Mouse (Mus musculus) megakaryocyte progenitor cell, adult 5-6 weeks (primary cell): Measurements from ENCODE around the gene Tbc1d8. TPM values are rescaled to one million over a fixed set of nuclear protein-coding genes. Genes with fewer than 3 reads are reported as not detected.

Experiments used
- ATAC-seq: replicated peaks from 2 replicates; pipeline ENCODE4 v1.8.0; 2016; ENCODE audit warnings: mild to moderate bottlenecking, moderate TSS enrichment, inconsistent platforms; ENCODE audit not compliant: poor library complexity
- total RNA-seq, 2 experiments: library from RNA; stranded (forward) in 1 of 2; stranded (reverse) in 1 of 2; fragments of 157-497, 149-512 nt in 1 of 2; fragments of 200-1000 nt in 1 of 2; gene quantifications; 2 replicates each; pipeline versions ENCODE4 v1.2.3 to v1.2.4; 2015 to 2017

Gene Tbc1d8
- total RNA-seq, 2 experiments from 2014 or later, result 15.9 to 27.7 TPM

- no peak for ATAC-seq
These were observed 79.3 kb downstream of the Tbc1d8 start for GRCm38 (mm10) chr1:39399228-39399627.

DNA sequence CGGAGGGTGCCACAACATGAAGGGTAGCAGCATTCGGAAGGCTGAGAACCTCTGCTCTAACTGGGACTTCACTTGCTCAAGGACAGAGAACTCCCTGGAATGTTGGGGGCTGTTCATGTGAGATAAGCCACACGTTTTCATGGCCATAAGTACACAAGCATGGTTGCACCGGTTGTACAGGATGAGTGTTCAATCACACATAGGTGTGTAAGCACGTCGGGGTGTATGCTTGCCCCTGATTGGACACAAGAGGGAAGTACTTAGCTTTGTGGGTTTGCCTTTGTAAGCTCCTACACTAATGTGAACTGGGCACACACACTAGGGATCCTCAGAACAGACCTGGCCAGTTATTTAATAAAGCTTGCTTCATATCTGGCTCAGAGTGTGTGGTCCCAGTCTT, 80.3 kb downstream of the Tbc1d8 start:
- no peak for ATAC-seq

DNA sequence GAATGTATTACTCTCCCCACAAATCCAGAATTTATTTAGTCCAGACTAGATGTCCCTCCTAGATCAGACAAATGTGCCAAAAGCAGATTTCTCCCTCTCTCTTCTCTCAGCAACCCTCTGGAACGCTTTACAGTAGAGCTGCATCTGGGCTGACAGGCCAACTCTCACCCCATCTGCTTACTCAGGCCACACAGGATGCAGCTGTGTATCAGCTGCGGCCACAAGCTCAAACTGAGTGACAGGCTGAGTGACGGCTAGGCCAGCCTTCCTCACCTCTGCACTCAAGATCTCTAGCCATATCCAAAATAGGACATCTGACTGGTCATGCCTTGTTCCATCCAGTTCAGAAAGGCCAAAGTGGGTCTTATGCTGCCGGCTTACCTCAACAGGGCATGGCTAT, 82.2 kb downstream of the Tbc1d8 start:
- ATAC-seq, result peak; percentile 81

DNA sequence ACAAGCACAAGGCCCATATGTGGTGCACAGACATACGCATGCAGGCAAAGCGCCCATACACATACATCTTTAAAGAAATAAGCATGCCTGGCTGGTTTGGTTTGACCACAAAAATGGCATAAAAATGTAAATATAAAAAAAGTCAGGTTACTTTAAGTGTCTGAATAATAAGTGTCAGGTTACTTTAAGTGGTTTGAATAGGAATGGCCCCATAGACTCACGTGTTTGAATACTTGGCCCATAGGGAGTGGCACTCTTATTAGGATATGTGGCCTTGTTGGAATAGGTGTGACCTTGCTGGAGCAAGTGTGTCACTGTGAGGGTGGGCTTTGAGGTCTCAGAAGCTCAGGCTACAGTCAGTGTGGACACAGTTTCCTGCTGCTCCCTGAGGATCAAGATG, 83.9 kb downstream of the Tbc1d8 start:
- no peak for ATAC-seq

DNA sequence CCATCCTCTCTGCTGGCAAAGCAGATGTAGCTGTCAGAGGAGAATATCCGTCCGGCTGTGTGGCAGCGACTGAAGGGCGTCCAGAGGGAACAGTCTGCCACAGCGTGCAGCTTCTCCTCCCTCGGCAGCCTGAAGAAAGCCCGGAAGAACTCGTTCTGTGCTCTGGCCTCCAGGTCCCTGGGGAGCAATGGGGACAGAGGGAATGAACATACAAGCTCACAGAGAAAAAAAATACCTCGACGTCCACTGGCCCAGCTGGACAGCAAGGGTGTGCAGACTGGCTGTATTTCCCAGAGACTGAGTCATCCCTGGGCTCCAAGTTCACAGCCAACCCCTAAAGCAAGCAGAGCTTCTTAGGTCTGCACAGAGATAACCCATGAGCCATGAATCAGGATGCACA, 84.5 kb downstream of the Tbc1d8 start:
- ATAC-seq, result no peak

DNA sequence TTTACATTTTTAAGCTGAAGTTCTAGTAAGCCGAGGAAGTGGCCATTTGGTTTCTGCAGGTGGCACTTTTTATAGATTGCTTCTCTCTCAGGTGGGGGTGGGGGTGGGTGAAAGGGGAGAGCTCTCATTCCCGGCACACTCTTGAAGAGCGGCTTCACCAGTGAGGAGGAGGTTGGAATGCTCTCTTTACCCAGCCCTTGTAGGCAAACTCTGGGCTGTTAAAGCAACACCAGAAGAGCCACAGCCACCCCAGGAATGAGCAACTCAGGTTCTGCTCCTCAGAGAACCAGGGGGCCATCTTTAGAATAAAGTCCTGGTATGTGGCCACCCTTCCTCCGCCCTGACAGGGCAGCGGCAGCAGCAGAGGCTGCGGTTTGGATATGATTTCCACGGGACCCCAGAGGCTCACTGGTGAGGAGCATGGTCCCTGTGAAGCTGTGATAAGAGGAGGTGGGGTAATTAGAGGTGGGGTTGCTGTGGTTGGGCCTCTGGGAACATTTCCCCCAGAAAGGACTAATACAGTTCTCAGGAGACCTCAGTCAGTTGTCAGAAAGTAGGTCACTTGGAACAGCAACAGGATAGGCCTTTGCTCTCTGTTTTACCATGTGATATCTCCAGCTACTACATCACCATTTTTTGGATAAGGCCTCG, 85.2 kb downstream of the Tbc1d8 start:
- ATAC-seq, result peak; percentile 71

- peak; percentile 56 for ATAC-seq
These were observed 86.4 kb downstream of the Tbc1d8 start for GRCm38 (mm10) chr1:39392189-39392588.

- ATAC-seq, result no peak
These were observed 86.9 kb downstream of the Tbc1d8 start for GRCm38 (mm10) chr1:39391652-39392051.

DNA sequence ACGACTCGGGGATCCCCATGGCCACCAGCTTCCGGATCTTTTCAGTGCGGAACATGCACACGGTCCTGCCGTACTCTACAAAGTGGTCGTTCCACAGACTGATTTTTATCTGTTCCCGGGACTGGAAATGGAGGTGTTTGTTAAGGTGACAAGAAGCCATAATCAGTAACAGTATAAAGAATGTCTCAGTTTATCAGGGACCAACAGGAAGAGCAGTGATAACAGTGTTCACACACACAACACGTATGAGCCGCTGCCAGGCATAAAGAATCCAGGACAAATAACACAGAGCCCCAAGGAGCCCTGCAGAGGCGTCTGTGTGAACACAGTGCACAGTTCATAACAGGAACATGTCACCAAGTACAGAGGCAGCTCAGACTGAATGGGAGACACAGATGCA, 89.2 kb downstream of the Tbc1d8 start:
- ATAC-seq, result 0 out of 2 replicates have a peak, but pooled peaks have one; percentile 15

DNA sequence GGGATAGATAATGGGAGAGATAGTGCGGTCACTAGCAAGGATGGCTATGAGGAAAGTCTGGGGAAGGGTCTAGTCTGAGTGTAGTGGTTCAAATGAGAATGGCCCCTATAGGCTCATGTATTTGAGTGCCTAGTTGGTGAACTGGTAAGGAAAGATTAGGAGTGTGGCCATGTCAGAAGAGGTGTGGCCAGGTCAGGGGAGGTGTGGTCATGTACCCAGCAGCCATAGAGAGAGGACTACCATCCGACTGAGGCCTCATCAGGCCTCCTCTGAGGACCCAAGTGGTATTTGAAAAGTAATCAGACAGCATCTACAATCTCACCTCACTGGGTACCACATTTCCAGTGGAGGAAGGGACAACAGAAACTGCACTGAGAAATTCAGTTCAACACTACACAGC, 90.4 kb downstream of the Tbc1d8 start:
- 0 out of 2 replicates have a peak, but pooled peaks have one; percentile 16 for ATAC-seq

DNA sequence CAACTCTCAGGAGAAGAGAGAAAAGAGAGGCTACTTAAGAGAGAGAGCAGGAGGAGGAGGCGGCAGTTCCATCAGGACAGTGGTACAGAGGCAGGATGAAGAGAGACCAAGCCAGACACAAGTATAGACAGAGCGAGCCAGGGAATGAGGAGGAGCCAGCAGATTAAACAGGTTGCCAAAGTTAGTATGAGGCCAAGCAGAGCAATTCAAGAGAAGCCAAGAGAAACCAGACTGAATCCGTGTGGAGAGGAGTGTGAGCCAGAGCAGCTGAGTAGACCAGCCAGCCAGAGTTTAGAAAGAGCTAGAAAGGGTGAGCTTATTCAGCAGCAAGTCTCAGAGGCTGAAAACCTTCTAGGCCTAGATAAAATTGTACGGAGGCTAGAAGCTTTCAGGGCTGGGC, 91.1 kb downstream of the Tbc1d8 start:
- no peak for ATAC-seq

DNA sequence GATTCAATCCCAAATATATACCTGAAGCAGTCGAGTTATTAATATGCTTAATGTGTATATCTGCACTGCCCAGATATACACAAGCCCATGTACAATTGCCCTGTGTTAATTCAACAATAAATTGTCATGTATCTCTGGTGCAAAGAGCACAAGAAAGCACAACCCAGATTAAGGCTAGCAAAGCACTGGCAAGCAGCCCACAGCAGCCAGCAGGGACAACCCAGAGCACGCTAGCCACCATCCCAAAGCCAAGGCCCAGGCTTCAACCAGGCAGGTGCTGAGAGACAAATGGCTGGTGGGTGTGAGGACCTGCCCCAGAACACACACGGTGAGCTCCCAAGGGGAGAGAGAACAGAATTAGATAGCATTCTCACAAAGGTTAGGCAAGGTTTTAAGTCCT, 92.1 kb downstream of the Tbc1d8 start:
- ATAC-seq, result no peak

- ATAC-seq, result peak; percentile 55
These were observed 93.6 kb downstream of the Tbc1d8 start for GRCm38 (mm10) chr1:39384914-39385313.

DNA sequence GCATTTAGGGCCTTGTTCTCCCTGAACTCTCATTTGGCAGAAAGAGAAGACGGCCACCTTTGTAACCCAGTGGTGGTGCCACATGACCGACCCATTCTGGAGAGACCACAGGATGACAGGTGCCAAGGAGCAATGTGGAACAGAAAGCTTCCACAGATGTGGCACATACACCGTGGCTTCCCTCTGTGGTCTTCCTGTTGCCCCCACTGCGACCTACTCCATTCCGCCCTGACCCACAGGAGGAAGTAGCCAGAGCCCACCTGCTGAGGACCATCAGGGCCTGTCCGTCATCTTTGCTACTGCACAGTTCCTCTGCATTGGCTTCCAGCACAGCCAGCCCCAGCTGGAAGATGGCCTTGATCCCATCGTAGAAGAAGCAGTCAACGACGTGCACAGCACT, 97.5 kb downstream of the Tbc1d8 start:
- ATAC-seq, result 0 out of 2 replicates have a peak, but pooled peaks have one; percentile 20

DNA sequence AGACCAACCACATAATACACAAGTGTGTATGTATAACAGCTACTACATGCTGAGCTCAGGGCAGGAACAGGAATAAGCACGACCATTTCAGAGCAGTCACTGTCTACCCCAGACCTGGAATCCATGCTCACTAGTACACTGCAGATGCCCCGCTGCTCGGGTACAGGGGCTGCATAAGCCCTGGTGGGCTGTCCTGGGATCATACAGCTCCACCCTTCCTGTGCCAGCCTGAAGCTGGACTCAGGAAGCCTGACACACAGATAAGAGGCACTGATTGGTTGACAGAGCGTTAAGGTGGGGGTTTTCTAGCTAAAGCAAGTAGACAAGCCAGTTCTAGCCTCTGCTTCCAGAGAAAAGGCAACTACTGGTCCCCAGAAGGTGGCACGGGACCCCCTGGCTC, 99.5 kb downstream of the Tbc1d8 start:
- ATAC-seq, result 0 out of 2 replicates have a peak, but pooled peaks have one; percentile 28

DNA sequence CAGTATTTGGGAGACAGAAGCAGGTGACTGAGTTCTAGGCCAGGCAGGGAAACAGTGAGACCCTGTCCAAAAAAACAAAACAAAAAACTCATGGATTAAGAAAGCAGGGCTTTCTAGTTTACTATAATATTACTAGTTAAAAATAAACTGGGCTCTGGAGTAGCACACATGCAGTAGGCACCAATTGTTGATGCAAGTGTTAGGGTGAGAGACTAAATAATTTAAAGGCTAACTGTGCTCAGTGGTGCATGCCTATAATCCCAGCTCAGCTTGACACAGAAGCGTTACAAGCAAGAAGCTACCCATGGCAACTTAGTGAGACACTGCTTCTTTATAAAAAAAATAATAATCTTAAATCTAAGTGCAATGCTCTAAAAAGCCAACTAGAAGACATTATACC, 100.0 kb downstream of the Tbc1d8 start:
- ATAC-seq, result no peak

- no peak for ATAC-seq
These were observed 101.8 kb downstream of the Tbc1d8 start for GRCm38 (mm10) chr1:39376726-39377240.

GRCm38 (mm10) chr1:39376121-39376520, 102.4 kb downstream of the Tbc1d8 start:
- no peak for ATAC-seq

DNA sequence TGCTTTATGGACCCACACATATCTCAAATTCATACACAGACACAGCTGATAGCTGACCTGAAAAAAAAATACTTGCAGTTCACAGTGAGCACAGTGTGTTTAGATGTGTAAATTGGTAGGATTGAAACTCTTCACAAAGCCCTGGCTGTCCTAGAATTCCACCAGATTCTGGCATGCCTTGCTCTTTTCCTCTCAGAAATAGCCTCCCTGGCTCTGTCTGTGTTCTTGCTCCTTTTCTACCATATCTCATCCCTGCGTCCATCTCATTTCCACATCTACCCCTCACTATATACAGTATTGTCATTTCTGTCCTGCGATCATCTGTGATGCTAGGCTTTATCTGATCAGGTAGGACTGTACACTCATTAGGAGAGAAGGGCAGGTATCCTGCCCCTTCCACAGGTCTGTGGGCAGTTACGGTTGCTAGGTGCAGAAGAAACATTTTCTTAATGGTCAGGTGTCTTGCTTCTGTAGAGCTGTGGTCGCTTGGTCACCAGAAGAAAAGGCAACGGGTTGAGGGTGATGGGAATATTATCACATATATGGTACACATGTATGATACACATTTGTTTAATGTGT, 104.2 kb downstream of the Tbc1d8 start:
- ATAC-seq, result no peak

DNA sequence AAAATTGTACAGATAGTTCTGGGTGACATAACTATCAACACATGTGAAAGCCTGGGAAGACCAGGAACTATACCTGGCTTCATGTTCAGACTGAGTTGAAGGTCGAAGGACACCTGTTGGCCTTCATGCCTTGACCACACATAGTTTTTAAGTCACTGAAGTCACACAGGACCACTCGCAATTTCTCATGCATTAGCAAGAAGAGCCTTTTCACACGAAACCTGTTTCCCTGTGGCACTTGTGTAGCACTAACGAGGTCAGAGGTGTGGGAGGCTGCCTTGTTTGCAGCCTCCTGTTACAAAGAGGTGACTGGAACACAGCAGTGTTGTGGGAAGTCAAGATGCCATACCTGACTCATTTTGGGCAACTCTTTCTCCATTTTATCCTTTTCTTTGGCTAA, 105.2 kb downstream of the Tbc1d8 start:
- ATAC-seq, result no peak

DNA sequence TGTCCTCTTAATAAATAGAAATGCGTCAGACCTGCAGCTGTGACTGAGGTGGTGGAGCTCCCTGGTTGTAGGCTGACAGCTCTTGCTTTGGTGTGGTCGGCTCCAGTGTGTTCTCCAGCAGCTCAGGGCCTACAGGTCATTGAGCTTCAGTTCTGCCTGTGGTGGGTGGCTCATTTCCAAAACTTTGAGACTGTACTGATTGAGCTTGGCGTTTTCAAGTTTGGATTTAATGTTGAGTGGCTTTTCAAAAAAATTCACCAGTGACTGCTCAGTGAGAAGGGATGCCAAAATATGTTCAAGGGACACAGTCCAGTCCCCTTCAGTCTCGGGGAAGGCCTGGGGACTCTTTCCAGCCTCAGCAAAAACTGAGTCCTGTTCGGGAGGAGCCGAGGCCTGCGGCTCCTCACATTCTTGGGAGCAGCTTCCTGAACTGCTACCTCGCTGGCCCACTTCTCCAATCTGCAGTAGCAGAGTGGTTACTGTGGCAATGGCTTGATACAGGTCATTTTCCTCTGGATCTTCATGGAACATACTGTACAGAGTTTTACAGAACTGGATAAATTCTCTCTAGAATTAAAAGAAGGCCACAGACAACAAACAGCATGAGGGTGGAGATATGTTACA, 106.2 kb downstream of the Tbc1d8 start:
- no peak for ATAC-seq

DNA sequence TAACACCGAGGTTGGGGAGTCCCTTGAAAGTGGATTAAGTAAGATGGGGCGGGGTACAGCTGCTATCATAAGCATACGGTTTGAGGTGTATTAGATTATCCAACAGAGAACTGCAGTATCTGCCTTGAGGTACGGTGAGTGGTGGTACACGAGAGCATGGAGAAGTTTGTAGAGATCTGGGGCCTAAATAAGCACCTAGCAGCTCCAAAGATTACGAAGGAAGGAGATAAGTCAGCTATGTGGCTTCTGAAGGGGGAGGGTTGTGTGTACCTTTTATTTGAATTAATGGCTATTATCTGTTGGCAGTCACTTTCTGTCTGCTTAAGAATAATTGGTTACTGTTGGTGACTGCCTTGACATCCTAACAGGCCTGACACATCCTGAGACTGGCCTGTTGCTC, 108.1 kb downstream of the Tbc1d8 start:
- no peak for ATAC-seq
